Mouse (Mus musculus): ENCODE data around the gene Lrrfip2. TPM values are rescaled to one million over a fixed set of nuclear protein-coding genes. Genes with fewer than 3 reads are reported as not detected.

Lrrfip2 gene
- total RNA-seq, 2 experiments from 2014 or later, result 132 to 133 TPM

Other genes with a start within 250 kb of the Lrrfip2 start
- gene Als2cl, start 237.7 kb upstream of the Lrrfip2 start, total RNA-seq (2021), result 10 to 100 TPM; 14.4 to 16.3 TPM
- under 1 TPM; 0.43 to 0.45 TPM for gene Tmie, start 237.5 kb upstream of the Lrrfip2 start, total RNA-seq (2021)
- gene Fam240a, start 200.7 kb upstream of the Lrrfip2 start, total RNA-seq (2021), result not detected
- not detected for gene Tdgf1, start 171.4 kb upstream of the Lrrfip2 start, total RNA-seq (2021)
- gene Lrrc2, start 166.0 kb upstream of the Lrrfip2 start, total RNA-seq (2021), result 10 to 100 TPM; 15.4 to 16.6 TPM
- 1 to 10 TPM; 1.6 to 1.7 TPM for gene Rtp3, start 127.0 kb upstream of the Lrrfip2 start, total RNA-seq (2021)
- 1 to 10 TPM; 2.7 to 3.3 TPM for gene Ltf, start 98.3 kb upstream of the Lrrfip2 start, total RNA-seq (2021)
- gene Ccrl2, start 60.1 kb upstream of the Lrrfip2 start, total RNA-seq (2021), result 1 to 10 TPM; 5.4 to 6.7 TPM
- 10 to 100 TPM; 24.3 to 25.0 TPM for gene Mlh1, start 154.2 kb downstream of the Lrrfip2 start, total RNA-seq (2021)
- 10 to 100 TPM; 32.5 to 35.4 TPM for gene Epm2aip1, start 154.3 kb downstream of the Lrrfip2 start, total RNA-seq (2021)
- under 1 TPM; 0.10 to 0.14 TPM for gene Trank1, start 194.1 kb downstream of the Lrrfip2 start, total RNA-seq (2021)

All from heart, postnatal 4 days (tissue).